Mouse (Mus musculus): ENCODE measurements around the gene Atp11a. TPM values are rescaled to one million over a fixed set of nuclear protein-coding genes. Genes with fewer than 3 reads are reported as not detected.

Atp11a gene
- polyA plus RNA-seq, 1 experiment from 2014 or later, result 1.6 TPM

- no peaks in the 10 kb centered on the region for H3K9me3 ChIP-seq (replicated peaks)
- no peak overlapping the region for H3K9ac ChIP-seq
- ATAC-seq (ENCODE audit: insufficient read depth), result no peak
Observed at GRCm38 (mm10) chr8:12893797-12894578, 137.2 kb downstream of the Atp11a start.

GRCm38 (mm10) chr8:12894783-12895534 is 138.1 kb downstream of the Atp11a start:
- 60% methylated on average over 11 of the region's 11 CpGs for WGBS (ENCODE audit: insufficient replicate concordance)
- Histone ChIP-seq H3K27me3 (peaks cover 90% of the 10 kb centered on the region), H3K4me1 (replicated peaks) (no peaks in the 10 kb centered on the region), H3K36me3 (replicated peaks) (no peaks in the 10 kb centered on the region), H3K9me3 (replicated peaks) (no peaks in the 10 kb centered on the region), H3K9ac (no peak overlapping the region), H3K27ac (replicated peaks) (no peak overlapping the region), H3K4me3 (replicated peaks) (no peak overlapping the region), H3K4me2 (no peak overlapping the region)
- no peak for ATAC-seq (ENCODE audit: insufficient read depth)

More at GRCm38 (mm10) chr8:12893797-12894578, 137.2 kb downstream of the Atp11a start:
- Histone ChIP-seq H3K27me3 (peaks cover 89% of the 10 kb centered on the region), H3K4me1 (replicated peaks) (no peaks in the 10 kb centered on the region), H3K36me3 (replicated peaks) (no peaks in the 10 kb centered on the region), H3K4me3 (replicated peaks) (no peak overlapping the region), H3K27ac (replicated peaks) (no peak overlapping the region), H3K4me2 (no peak overlapping the region)
- WGBS (ENCODE audit: insufficient replicate concordance), result 58% methylated on average over 12 of the region's 12 CpGs

- no peaks in the 10 kb centered on the region for H3K4me1 ChIP-seq (replicated peaks)
- no peak overlapping the region for H3K4me2 ChIP-seq
- H3K36me3 ChIP-seq (replicated peaks), result no peaks in the 10 kb centered on the region
- no peak overlapping the region for H3K27ac ChIP-seq (replicated peaks)
- peaks cover 92% of the 10 kb centered on the region for H3K27me3 ChIP-seq
- no peak overlapping the region for H3K4me3 ChIP-seq (replicated peaks)
- WGBS (ENCODE audit: insufficient replicate concordance), result 52% methylated on average over 9 of the region's 9 CpGs
- no peaks in the 10 kb centered on the region for H3K9me3 ChIP-seq (replicated peaks)
- no peak for ATAC-seq (ENCODE audit: insufficient read depth)
- no peak overlapping the region for H3K9ac ChIP-seq
Observed at GRCm38 (mm10) chr8:12895535-12896150, 138.8 kb downstream of the Atp11a start.

- H3K9ac ChIP-seq, result no peak overlapping the region
- no peak overlapping the region for H3K4me3 ChIP-seq (replicated peaks)
- no peak for ATAC-seq (ENCODE audit: insufficient read depth)
- no peak overlapping the region for H3K27ac ChIP-seq (replicated peaks)
- no peaks in the 10 kb centered on the region for H3K9me3 ChIP-seq (replicated peaks)
- H3K4me1 ChIP-seq (replicated peaks), result no peaks in the 10 kb centered on the region
- H3K36me3 ChIP-seq (replicated peaks), result no peaks in the 10 kb centered on the region
- H3K27me3 ChIP-seq, result peaks cover 86% of the 10 kb centered on the region
- WGBS (ENCODE audit: insufficient replicate concordance), result 38% methylated on average over 13 of the region's 13 CpGs
- H3K4me2 ChIP-seq, result no peak overlapping the region
Observed at GRCm38 (mm10) chr8:12896494-12897373, 139.9 kb downstream of the Atp11a start.

- Histone ChIP-seq H3K27me3 (peaks cover 86% of the 10 kb centered on the region), H3K27ac (replicated peaks) (no peak overlapping the region)
Observed at GRCm38 (mm10) chr8:12897815-12898214, 141.0 kb downstream of the Atp11a start.

GRCm38 (mm10) chr8:12903790-12904415 is 147.1 kb downstream of the Atp11a start:
- Histone ChIP-seq H3K27me3 (peaks cover 65% of the 10 kb centered on the region), H3K36me3 (replicated peaks) (no peaks in the 10 kb centered on the region), H3K4me2 (no peak overlapping the region), H3K9me3 (replicated peaks) (no peaks in the 10 kb centered on the region), H3K9ac (no peak overlapping the region), H3K4me1 (replicated peaks) (no peaks in the 10 kb centered on the region), H3K4me3 (replicated peaks) (no peak overlapping the region), H3K27ac (replicated peaks) (no peak overlapping the region)
- 72% methylated on average over 13 of the region's 13 CpGs for WGBS (ENCODE audit: insufficient replicate concordance)
- ATAC-seq (ENCODE audit: insufficient read depth), result no peak

More at GRCm38 (mm10) chr8:12897815-12898214, 141.0 kb downstream of the Atp11a start:
- Histone ChIP-seq H3K4me2 (no peak overlapping the region), H3K36me3 (replicated peaks) (no peaks in the 10 kb centered on the region), H3K9me3 (replicated peaks) (no peaks in the 10 kb centered on the region), H3K9ac (no peak overlapping the region), H3K4me3 (replicated peaks) (no peak overlapping the region), H3K4me1 (replicated peaks) (no peaks in the 10 kb centered on the region)
- WGBS (ENCODE audit: insufficient replicate concordance), result 41% methylated on average over 9 of the region's 9 CpGs
- no peak for ATAC-seq (ENCODE audit: insufficient read depth)

- ATAC-seq (ENCODE audit: insufficient read depth), result no peak
- H3K4me1 ChIP-seq (replicated peaks), result no peaks in the 10 kb centered on the region
Observed at GRCm38 (mm10) chr8:12905122-12905521, 148.3 kb downstream of the Atp11a start.

GRCm38 (mm10) chr8:12905599-12906321 is 148.9 kb downstream of the Atp11a start:
- Histone ChIP-seq H3K4me2 (no peak overlapping the region), H3K4me3 (replicated peaks) (no peak overlapping the region), H3K9ac (no peak overlapping the region), H3K36me3 (replicated peaks) (no peaks in the 10 kb centered on the region), H3K27ac (replicated peaks) (no peak overlapping the region), H3K4me1 (replicated peaks) (no peaks in the 10 kb centered on the region), H3K27me3 (peaks cover 46% of the 10 kb centered on the region), H3K9me3 (replicated peaks) (no peaks in the 10 kb centered on the region)
- ATAC-seq (ENCODE audit: insufficient read depth), result no peak
- 60% methylated on average over 11 of the region's 11 CpGs for WGBS (ENCODE audit: insufficient replicate concordance)

More at GRCm38 (mm10) chr8:12905122-12905521, 148.3 kb downstream of the Atp11a start:
- 28% methylated on average over 5 of the region's 5 CpGs for WGBS (ENCODE audit: insufficient replicate concordance)
- no peak overlapping the region for H3K4me2 ChIP-seq
- H3K4me3 ChIP-seq (replicated peaks), result no peak overlapping the region
- peaks cover 52% of the 10 kb centered on the region for H3K27me3 ChIP-seq
- H3K9me3 ChIP-seq (replicated peaks), result no peaks in the 10 kb centered on the region
- H3K36me3 ChIP-seq (replicated peaks), result no peaks in the 10 kb centered on the region
- no peak overlapping the region for H3K9ac ChIP-seq
- H3K27ac ChIP-seq (replicated peaks), result no peak overlapping the region

- Histone ChIP-seq H3K27me3 (peaks cover 48% of the 10 kb centered on the region), H3K27ac (replicated peaks) (no peak overlapping the region), H3K9ac (no peak overlapping the region), H3K36me3 (replicated peaks) (no peaks in the 10 kb centered on the region), H3K4me2 (no peak overlapping the region), H3K9me3 (replicated peaks) (no peaks in the 10 kb centered on the region), H3K4me3 (replicated peaks) (no peak overlapping the region), H3K4me1 (replicated peaks) (no peaks in the 10 kb centered on the region)
- WGBS (ENCODE audit: insufficient replicate concordance), result 52% methylated on average over 5 of the region's 5 CpGs
- no peak for ATAC-seq (ENCODE audit: insufficient read depth)
Observed at GRCm38 (mm10) chr8:12906597-12906996, 149.8 kb downstream of the Atp11a start.

GRCm38 (mm10) chr8:12907730-12908129 is 150.9 kb downstream of the Atp11a start:
- H3K9me3 ChIP-seq (replicated peaks), result no peaks in the 10 kb centered on the region
- H3K4me3 ChIP-seq (replicated peaks), result no peak overlapping the region
- no peak overlapping the region for H3K9ac ChIP-seq
- no peaks in the 10 kb centered on the region for H3K4me1 ChIP-seq (replicated peaks)
- H3K27me3 ChIP-seq, result peaks cover 43% of the 10 kb centered on the region
- H3K4me2 ChIP-seq, result no peak overlapping the region
- 50% methylated on average over 4 of the region's 4 CpGs for WGBS (ENCODE audit: insufficient replicate concordance)
- H3K27ac ChIP-seq (replicated peaks), result no peak overlapping the region
- ATAC-seq (ENCODE audit: insufficient read depth), result no peak
- no peaks in the 10 kb centered on the region for H3K36me3 ChIP-seq (replicated peaks)

Data from liver, embryonic 15.5 days (tissue).